Mouse (Mus musculus): ENCODE data around the gene Map3k14. TPM values are rescaled to one million over a fixed set of nuclear protein-coding genes. Genes with fewer than 3 reads are reported as not detected.
A peak's percentile ranks its signal among the peaks of the same experiment; 100 is the strongest.

Gene Map3k14
- total and polyA plus RNA-seq, 2 experiments from 2014 or later: 0.77 to 3.2 TPM

- WGBS: 76% methylated on average over 6 of the region's 6 CpGs
- no peak overlapping the region for H3K9ac ChIP-seq
- DNase-seq: no peak
Observed at GRCm38 (mm10) chr11:103271979-103272378, 4.7 kb upstream of the Map3k14 start.

GRCm38 (mm10) chr11:103269426-103269825 is 2.2 kb upstream of the Map3k14 start:
- H3K4me1 ChIP-seq (ENCODE audit: insufficient read depth): peaks cover 7% of the 10 kb centered on the region; the same call in 1 of the 2 replicates
- no peak overlapping the region for H3K9ac ChIP-seq
- H3K27me3 ChIP-seq (ENCODE audit: insufficient read depth, low read length): no peaks in the 10 kb centered on the region
- ATAC-seq (no peak), DNase-seq (no peak)
- TF ChIP-seq CTCF (IDR thresholded peaks at IDR 0.05; ENCODE audit: low read depth): no peak
- H3K9me3 ChIP-seq (ENCODE audit: low read length): no peaks in the 10 kb centered on the region
- WGBS: 73% methylated on average over 5 of the region's 5 CpGs
- H3K36me3 ChIP-seq (ENCODE audit: insufficient read depth): no peaks in the 10 kb centered on the region
- H3K27ac ChIP-seq (ENCODE audit: low read depth, low read length): no peak overlapping the region
- no peak overlapping the region for H3K4me3 ChIP-seq (ENCODE audit: low read depth, low read length)
- H3K4me2 ChIP-seq (ENCODE audit: low read depth): no peak overlapping the region

More at GRCm38 (mm10) chr11:103271979-103272378, 4.7 kb upstream of the Map3k14 start:
- no peaks in the 10 kb centered on the region for H3K9me3 ChIP-seq (ENCODE audit: low read length)
- ATAC-seq: no peak
- TF ChIP-seq CTCF (IDR thresholded peaks at IDR 0.05; ENCODE audit: low read depth): peak; percentile 45
- peaks cover 5% of the 10 kb centered on the region; the same call in 1 of the 2 replicates for H3K4me1 ChIP-seq (ENCODE audit: insufficient read depth)
- H3K27ac ChIP-seq (ENCODE audit: low read depth, low read length): no peak overlapping the region
- no peak overlapping the region for H3K4me3 ChIP-seq (ENCODE audit: low read depth, low read length)
- no peak overlapping the region for H3K4me2 ChIP-seq (ENCODE audit: low read depth)
- H3K27me3 ChIP-seq (ENCODE audit: insufficient read depth, low read length): no peaks in the 10 kb centered on the region
- no peaks in the 10 kb centered on the region for H3K36me3 ChIP-seq (ENCODE audit: insufficient read depth)

GRCm38 (mm10) chr11:103268905-103269304 is 1.6 kb upstream of the Map3k14 start:
- H3K4me1 ChIP-seq (ENCODE audit: insufficient read depth): peaks cover 7% of the 10 kb centered on the region; the same call in 1 of the 2 replicates
- H3K36me3 ChIP-seq (ENCODE audit: insufficient read depth): no peaks in the 10 kb centered on the region
- no peak overlapping the region for H3K27ac ChIP-seq (ENCODE audit: low read depth, low read length)
- DNase-seq (no peak), ATAC-seq (no peak)
- H3K4me3 ChIP-seq (ENCODE audit: low read depth, low read length): no peak overlapping the region
- no peak for TF ChIP-seq CTCF (IDR thresholded peaks at IDR 0.05; ENCODE audit: low read depth)
- H3K9me3 ChIP-seq (ENCODE audit: low read length): no peaks in the 10 kb centered on the region
- WGBS: 83% methylated on average over 3 of the region's 3 CpGs
- no peak overlapping the region for H3K9ac ChIP-seq
- no peak overlapping the region for H3K4me2 ChIP-seq (ENCODE audit: low read depth)
- no peaks in the 10 kb centered on the region for H3K27me3 ChIP-seq (ENCODE audit: insufficient read depth, low read length)

GRCm38 (mm10) chr11:103268350-103268749 is 1.1 kb upstream of the Map3k14 start:
- H3K9ac ChIP-seq: 0 out of 2 replicates have a peak overlapping the region, but pooled peaks have one; percentile 66
- peaks cover 7% of the 10 kb centered on the region; the same call in 1 of the 2 replicates for H3K4me1 ChIP-seq (ENCODE audit: insufficient read depth)
- no peak for DNase-seq
- peak overlapping the region; percentile 83; the same call in 1 of the 2 replicates for H3K27ac ChIP-seq (ENCODE audit: low read depth, low read length)
- H3K4me3 ChIP-seq (ENCODE audit: low read depth, low read length): no peak overlapping the region
- 78% methylated on average over 4 of the region's 4 CpGs for WGBS
- H3K36me3 ChIP-seq (ENCODE audit: insufficient read depth): no peaks in the 10 kb centered on the region
- no peak for ATAC-seq
- H3K4me2 ChIP-seq (ENCODE audit: low read depth): no peak overlapping the region
- H3K9me3 ChIP-seq (ENCODE audit: low read length): no peaks in the 10 kb centered on the region
- no peak for TF ChIP-seq CTCF (IDR thresholded peaks at IDR 0.05; ENCODE audit: low read depth)
- H3K27me3 ChIP-seq (ENCODE audit: insufficient read depth, low read length): no peaks in the 10 kb centered on the region

- Histone ChIP-seq H3K36me3 (ENCODE audit: insufficient read depth) (no peaks in the 10 kb centered on the region), H3K4me2 (ENCODE audit: low read depth) (peak overlapping the region; percentile 86), H3K27ac (ENCODE audit: low read depth, low read length) (peak overlapping the region; percentile 83), H3K9me3 (ENCODE audit: low read length) (no peaks in the 10 kb centered on the region), H3K27me3 (ENCODE audit: insufficient read depth, low read length) (no peaks in the 10 kb centered on the region), H3K9ac (peak overlapping the region; percentile 66), H3K4me1 (ENCODE audit: insufficient read depth) (peaks cover 12% of the 10 kb centered on the region), H3K4me3 (ENCODE audit: low read depth, low read length) (peak overlapping the region; percentile 71)
- TF ChIP-seq CTCF (IDR thresholded peaks at IDR 0.05; ENCODE audit: low read depth): no peak
- peak; percentile 59 for ATAC-seq
- no peak for DNase-seq
- under 1% methylated on average over 37 of the region's 42 CpGs for WGBS
Observed at GRCm38 (mm10) chr11:103266729-103267345, 435 bp downstream of the Map3k14 start.

- no peaks in the 10 kb centered on the region for H3K36me3 ChIP-seq (ENCODE audit: insufficient read depth)
- no peaks in the 10 kb centered on the region for H3K27me3 ChIP-seq (ENCODE audit: insufficient read depth, low read length)
- TF ChIP-seq CTCF (IDR thresholded peaks at IDR 0.05; ENCODE audit: low read depth): no peak
- H3K9me3 ChIP-seq (ENCODE audit: low read length): no peaks in the 10 kb centered on the region
- no peak overlapping the region for H3K4me3 ChIP-seq (ENCODE audit: low read depth, low read length)
- DNase-seq (no peak), ATAC-seq (no peak)
- H3K27ac ChIP-seq (ENCODE audit: low read depth, low read length): no peak overlapping the region
- H3K4me1 ChIP-seq (ENCODE audit: insufficient read depth): peaks cover 12% of the 10 kb centered on the region
- H3K9ac ChIP-seq: no peak overlapping the region
- peak overlapping the region; percentile 86 for H3K4me2 ChIP-seq (ENCODE audit: low read depth)
- 44% methylated on average over 2 of the region's 2 CpGs for WGBS
Observed at GRCm38 (mm10) chr11:103265856-103266255, 1.4 kb downstream of the Map3k14 start.

- Histone ChIP-seq H3K9ac (no peak overlapping the region), H3K27me3 (ENCODE audit: insufficient read depth, low read length) (no peaks in the 10 kb centered on the region), H3K4me3 (ENCODE audit: low read depth, low read length) (no peak overlapping the region), H3K9me3 (ENCODE audit: low read length) (no peaks in the 10 kb centered on the region), H3K4me2 (ENCODE audit: low read depth) (peak overlapping the region; percentile 86; the same call in 1 of the 2 replicates), H3K27ac (ENCODE audit: low read depth, low read length) (no peak overlapping the region), H3K36me3 (ENCODE audit: insufficient read depth) (no peaks in the 10 kb centered on the region), H3K4me1 (ENCODE audit: insufficient read depth) (peaks cover 12% of the 10 kb centered on the region)
- no peak for ATAC-seq
- no peak for DNase-seq
- 28% methylated on average over 7 of the region's 7 CpGs for WGBS
- no peak for TF ChIP-seq CTCF (IDR thresholded peaks at IDR 0.05; ENCODE audit: low read depth)
Observed at GRCm38 (mm10) chr11:103265211-103265610, 2.1 kb downstream of the Map3k14 start.

Measured in forebrain, postnatal 0 days (tissue).